Mouse (Mus musculus) neural tube, embryonic 11.5 days (tissue): ENCODE results near the gene E130116L18Rik. TPM values are rescaled to one million over a fixed set of nuclear protein-coding genes. Genes with fewer than 3 reads are reported as not detected.
"Not testable (repeated sequence)": the region's sequence is repeated elsewhere in the genome, so short reads cannot be mapped to it uniquely, and the experiment has no call there.

Experiments used
- ATAC-seq: fragments of 200-750 bp; cut with Nextera tagmentation; 2 replicates; pipeline ENCODE4 v1.8.0; 2017; ENCODE audit warnings: moderate number of reproducible peaks, mild to moderate bottlenecking, moderate TSS enrichment, moderate library complexity; ENCODE audit not compliant: insufficient read depth, low FRiP score, low TSS enrichment
- DNase-seq: peaks from one replicate; pipeline ENCODE4 v3.0.0-alpha.2; 2015; ENCODE audit warnings: low spot score
- H3K27ac ChIP-seq: fragments of 300-500 bp; sonication (generic); 2 replicates; pipeline ENCODE4 v1.5.1; 2014; ENCODE audit warnings: low read depth, mild to moderate bottlenecking, low read length
- H3K27me3 ChIP-seq: fragments of 300-500 bp; sonication (generic); 2 replicates; pipeline ENCODE4 v1.6.1; 2014; ENCODE audit warnings: mild to moderate bottlenecking, low read length, mixed read lengths; ENCODE audit not compliant: control insufficient read depth, insufficient read depth
- H3K36me3 ChIP-seq: fragments of 300-500 bp; sonication (generic); 2 replicates; pipeline ENCODE4 v1.6.1; 2014; ENCODE audit warnings: mild to moderate bottlenecking, low read length, moderate library complexity, mixed read lengths; ENCODE audit not compliant: control insufficient read depth, insufficient read depth
- H3K4me1 ChIP-seq: fragments of 300-500 bp; sonication (generic); 2 replicates; pipeline ENCODE4 v1.6.1; 2014; ENCODE audit warnings: low read length, mixed read lengths; ENCODE audit not compliant: control insufficient read depth, insufficient read depth
- H3K4me2 ChIP-seq: fragments of 300-500 bp; sonication (generic); 2 replicates; pipeline ENCODE4 v1.6.1; 2014; ENCODE audit warnings: low read depth, mild to moderate bottlenecking, moderate library complexity
- H3K4me3 ChIP-seq: fragments of 300-500 bp; sonication (generic); 2 replicates; pipeline ENCODE4 v1.5.1; 2014; ENCODE audit warnings: low read depth, low read length
- H3K9ac ChIP-seq: fragments of 300-500 bp; sonication (generic); 2 replicates; pipeline ENCODE4 v1.6.1; 2014; ENCODE audit warnings: mild to moderate bottlenecking, low read length
- H3K9me3 ChIP-seq: fragments of 300-500 bp; sonication (generic); 2 replicates; pipeline ENCODE4 v1.6.1; 2016; ENCODE audit warnings: low read length; ENCODE audit not compliant: control insufficient read depth
- WGBS: fragments of 180-500 bp; shearing (Covaris S2); extraction: QIAGEN DNeasy Blood & Tissue Kit; methylation state at CpG from one replicate; pipeline ENCODE4 v1.1.7; 2014; 5-methylcytosine and 5-hydroxymethylcytosine counted together
- polyA plus RNA-seq: library from polyadenylated mRNA; unstranded; fragments of >200 nt; fragmentation: Nextera tagmentation; extraction: Ambion mirVana; gene quantifications from 2 replicates; pipeline ENCODE4 v1.2.1, GENCODE M21; 2014

E130116L18Rik gene
- polyA plus RNA-seq, 1 experiment from 2014 or later, result not detected

DNA sequence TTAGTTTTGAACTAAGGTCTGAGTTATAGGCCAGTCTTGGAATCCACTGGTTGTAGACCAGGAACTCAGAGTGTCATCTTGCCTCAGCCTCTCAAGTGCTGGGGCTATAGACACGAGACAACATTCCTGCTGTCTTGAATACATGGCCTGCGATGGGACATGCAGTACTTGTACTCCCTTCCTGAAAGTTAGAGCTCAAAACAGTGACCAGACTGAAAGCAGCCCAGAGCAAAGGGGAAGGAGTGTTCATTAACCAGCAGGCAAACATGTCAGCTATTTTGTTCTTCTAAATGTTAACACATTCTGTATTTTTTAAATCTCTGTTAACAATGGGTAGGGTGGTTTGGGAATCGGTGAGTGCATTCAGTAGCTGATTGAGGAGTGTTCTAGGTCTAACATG, 24.1 kb upstream of the E130116L18Rik start:
- Histone ChIP-seq H3K27ac (no peak overlapping the region), H3K36me3 (peaks cover 2% of the 10 kb centered on the region; the same call in 1 of the 2 replicates), H3K4me2 (no peak overlapping the region), H3K4me3 (no peak overlapping the region), H3K27me3 (no peaks in the 10 kb centered on the region), H3K9me3 (no peaks in the 10 kb centered on the region), H3K9ac (no peak overlapping the region), H3K4me1 (no peaks in the 10 kb centered on the region)
- WGBS, result 88% methylated on average over 3 of the region's 3 CpGs
- DNase-seq (no peak), ATAC-seq (no peak)

GRCm38 (mm10) chr5:25246473-25246865, 23.5 kb upstream of the E130116L18Rik start:
- H3K27ac ChIP-seq, result no peak overlapping the region
- no peak overlapping the region for H3K9ac ChIP-seq
- H3K9me3 ChIP-seq, result no peaks in the 10 kb centered on the region
- H3K36me3 ChIP-seq, result no peaks in the 10 kb centered on the region
- H3K4me3 ChIP-seq, result no peak overlapping the region
- no peak overlapping the region for H3K4me2 ChIP-seq
- H3K4me1 ChIP-seq, result no peaks in the 10 kb centered on the region
- no peak for DNase-seq
- WGBS, result 89% methylated on average over 1 of the region's 1 CpGs
- no peak for ATAC-seq
- no peaks in the 10 kb centered on the region for H3K27me3 ChIP-seq

- Histone ChIP-seq H3K9me3 (no peaks in the 10 kb centered on the region), H3K4me1 (no peaks in the 10 kb centered on the region), H3K36me3 (no peaks in the 10 kb centered on the region), H3K4me3 (no peak overlapping the region), H3K27ac (no peak overlapping the region), H3K9ac (no peak overlapping the region), H3K4me2 (no peak overlapping the region), H3K27me3 (no peaks in the 10 kb centered on the region)
- ATAC-seq (no peak), DNase-seq (no peak)
- WGBS, result 92% methylated on average over 10 of the region's 10 CpGs
These were observed 23.0 kb upstream of the E130116L18Rik start for GRCm38 (mm10) chr5:25245806-25246472.

- H3K4me1 ChIP-seq, result no peaks in the 10 kb centered on the region
- H3K4me3 ChIP-seq, result no peak overlapping the region
- no peak overlapping the region for H3K4me2 ChIP-seq
- H3K36me3 ChIP-seq, result no peaks in the 10 kb centered on the region
- H3K9ac ChIP-seq, result no peak overlapping the region
- 88% methylated on average over 6 of the region's 6 CpGs for WGBS
- H3K9me3 ChIP-seq, result no peaks in the 10 kb centered on the region
- H3K27me3 ChIP-seq, result no peaks in the 10 kb centered on the region
- no peak overlapping the region for H3K27ac ChIP-seq
- ATAC-seq (no peak), DNase-seq (no peak)
These were observed 20.1 kb upstream of the E130116L18Rik start for GRCm38 (mm10) chr5:25243101-25243500.

DNA sequence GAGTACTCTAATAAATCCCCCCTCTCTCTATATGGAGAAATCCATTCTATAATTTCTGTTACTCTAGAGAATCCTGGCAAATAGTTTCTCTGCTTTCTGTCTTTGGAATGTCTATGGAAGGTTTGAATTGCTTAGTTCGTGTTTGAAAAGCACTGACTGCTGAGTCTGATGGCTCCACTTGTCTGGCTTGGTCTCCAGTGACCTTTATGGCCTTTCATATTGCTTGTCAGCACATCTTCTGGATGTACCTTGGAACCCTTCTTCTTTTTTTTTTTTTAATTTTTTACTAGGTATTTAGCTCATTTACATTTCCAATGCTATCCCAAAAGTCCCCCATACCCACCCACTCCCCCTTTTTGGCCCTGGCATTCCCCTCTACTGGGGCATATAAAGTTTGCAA, 1.4 kb upstream of the E130116L18Rik start:
- DNase-seq, H3K9me3 ChIP-seq, H3K4me3 ChIP-seq, ATAC-seq, H3K4me2 ChIP-seq, H3K9ac ChIP-seq, H3K4me1 ChIP-seq, H3K27me3 ChIP-seq, H3K27ac ChIP-seq, H3K36me3 ChIP-seq: not testable (repeated sequence)
- 97% methylated on average over 1 of the region's 1 CpGs for WGBS

DNA sequence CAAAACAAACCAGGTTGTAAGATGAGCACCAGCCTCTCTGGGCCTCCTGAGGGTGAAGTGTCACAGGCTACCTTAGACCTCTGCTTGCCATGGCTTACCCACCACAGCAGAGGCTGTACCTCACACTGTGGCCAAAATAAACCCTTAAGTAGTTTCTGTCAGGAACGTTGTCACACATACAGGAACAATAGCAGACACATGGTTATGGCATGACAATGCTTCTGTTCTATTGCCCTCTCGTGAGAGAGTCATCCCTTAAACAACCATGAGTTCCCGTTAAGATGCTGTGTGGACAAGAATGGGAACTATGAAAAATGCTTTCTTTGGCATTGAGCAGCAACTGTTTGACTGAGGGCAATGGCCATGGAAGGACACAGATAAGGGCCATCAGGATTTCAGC, 1.3 kb downstream of the E130116L18Rik start, which contains the start of gene Galnt11:
Gene Galnt11 (plus strand): TSS at position 301 of the 400 bp plus-strand sequence.
- peak within 1 kb of the TSS; percentile 72 for H3K4me3 ChIP-seq
- peaks cover 4% of the 10 kb centered on the region; the same call in 1 of the 2 replicates for H3K4me1 ChIP-seq
- H3K9me3 ChIP-seq, result no peaks in the 10 kb centered on the region
- DNase-seq (no peak), ATAC-seq (no peak)
- H3K9ac ChIP-seq, result peak within 1 kb of the TSS; percentile 89
- H3K36me3 ChIP-seq, result no peaks in the 10 kb centered on the region
- peak within 1 kb of the TSS; percentile 51 for H3K4me2 ChIP-seq
- H3K27me3 ChIP-seq, result no peaks in the 10 kb centered on the region
- peak within 1 kb of the TSS; percentile 80 for H3K27ac ChIP-seq
- WGBS, result 85% methylated on average over 3 of the region's 3 CpGs

- Histone ChIP-seq H3K4me2 (no peak overlapping the region), H3K9me3 (no peaks in the 10 kb centered on the region), H3K4me3 (no peak overlapping the region), H3K27ac (no peak overlapping the region), H3K4me1 (no peaks in the 10 kb centered on the region), H3K9ac (no peak overlapping the region), H3K36me3 (no peaks in the 10 kb centered on the region), H3K27me3 (no peaks in the 10 kb centered on the region)
- ATAC-seq, result no peak
- DNase-seq, result no peak
- WGBS, result 81% methylated on average over 6 of the region's 6 CpGs
These were observed 7.9 kb downstream of the E130116L18Rik start for GRCm38 (mm10) chr5:25215006-25215405.

GRCm38 (mm10) chr5:25213216-25213615, 9.7 kb downstream of the E130116L18Rik start:
- not testable (repeated sequence) for ATAC-seq, H3K27me3 ChIP-seq, H3K4me2 ChIP-seq, DNase-seq, H3K27ac ChIP-seq, H3K9ac ChIP-seq, H3K4me1 ChIP-seq, H3K4me3 ChIP-seq, H3K36me3 ChIP-seq, H3K9me3 ChIP-seq

- H3K9me3 ChIP-seq, result no peaks in the 10 kb centered on the region
- ATAC-seq, result no peak
These were observed 11.1 kb downstream of the E130116L18Rik start for GRCm38 (mm10) chr5:25211872-25212271.

More at GRCm38 (mm10) chr5:25211872-25212271, 11.1 kb downstream of the E130116L18Rik start:
- no peak overlapping the region for H3K27ac ChIP-seq
- no peak overlapping the region for H3K4me2 ChIP-seq
- H3K4me1 ChIP-seq, result no peaks in the 10 kb centered on the region
- H3K27me3 ChIP-seq, result no peaks in the 10 kb centered on the region
- no peak overlapping the region for H3K4me3 ChIP-seq
- 80% methylated on average over 1 of the region's 1 CpGs for WGBS
- no peaks in the 10 kb centered on the region for H3K36me3 ChIP-seq
- DNase-seq, result no peak
- no peak overlapping the region for H3K9ac ChIP-seq
